Mouse (Mus musculus): Measurements from ENCODE around the gene Ift52. TPM values are rescaled to one million over a fixed set of nuclear protein-coding genes. Genes with fewer than 3 reads are reported as not detected.

Gene Ift52
- total RNA-seq (2021) (10 to 100 TPM; 44.5 to 55.8 TPM), polyA plus RNA-seq (2012; rRNA removed) (19.4 and 25.9 TPM in 2 replicates)
- long read RNA-seq, transcript Ift52-201 (13 exons, 2,248 nt) = major isoform, 39 of 52 reads
- long read RNA-seq, partial matches to known transcripts = 3 of 52 reads
- long read RNA-seq, other reads (novel, unspliced or antisense) = 10 of 52 reads

GRCm38 (mm10) chr2:163016916-163017743, at the start of gene Ift52:
Gene Ift52, plus strand, starts transcription at chr2:163017354.
- DNase-seq = peak; percentile 93

- peak; percentile 52 for DNase-seq
Measured at GRCm38 (mm10) chr2:162968357-162968756, 48.8 kb upstream of the Ift52 start.

GRCm38 (mm10) chr2:162969101-162969500, 48.1 kb upstream of the Ift52 start:
- DNase-seq = peak; percentile 41

DNA sequence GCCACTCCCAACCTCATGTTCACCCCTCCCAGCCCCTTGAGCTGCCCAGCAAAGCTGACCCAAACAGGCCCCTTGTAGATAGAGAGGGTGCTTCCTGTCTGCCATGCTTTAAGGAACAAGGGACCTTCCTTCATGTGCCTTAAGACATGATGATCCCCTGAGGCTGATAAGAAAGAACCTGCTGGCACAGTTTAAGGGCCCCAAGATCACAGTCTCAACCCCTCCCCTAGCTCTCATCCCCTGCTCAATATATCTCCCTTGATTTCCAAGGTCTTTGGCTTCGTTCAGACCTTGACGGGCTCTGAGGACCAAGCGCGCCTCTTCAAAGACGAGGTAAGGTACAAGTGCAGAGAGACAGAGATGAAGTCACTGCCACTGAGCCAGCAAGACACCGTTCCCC, 46.3 kb upstream of the Ift52 start:
- DNase-seq = peak; percentile 43

DNA sequence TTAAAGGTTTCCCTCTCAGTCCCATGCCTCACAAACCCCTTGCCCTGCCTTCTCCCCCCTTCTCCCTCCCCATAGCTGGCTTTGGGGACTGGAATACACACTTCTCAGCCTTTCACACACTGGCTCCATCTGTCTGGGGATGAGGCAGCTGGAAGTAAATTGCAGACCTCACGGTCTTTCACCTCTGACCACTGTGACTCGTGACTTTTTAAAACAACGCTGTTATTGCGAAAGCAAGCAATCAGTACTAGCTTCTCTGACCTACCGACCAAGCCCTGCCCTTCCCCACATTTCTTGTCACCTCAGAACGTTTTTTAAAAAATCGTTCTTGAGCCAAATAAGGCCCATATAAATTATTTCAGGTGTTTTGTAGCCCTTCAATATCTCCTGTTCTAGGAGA, 44.4 kb upstream of the Ift52 start:
- DNase-seq = no peak

DNA sequence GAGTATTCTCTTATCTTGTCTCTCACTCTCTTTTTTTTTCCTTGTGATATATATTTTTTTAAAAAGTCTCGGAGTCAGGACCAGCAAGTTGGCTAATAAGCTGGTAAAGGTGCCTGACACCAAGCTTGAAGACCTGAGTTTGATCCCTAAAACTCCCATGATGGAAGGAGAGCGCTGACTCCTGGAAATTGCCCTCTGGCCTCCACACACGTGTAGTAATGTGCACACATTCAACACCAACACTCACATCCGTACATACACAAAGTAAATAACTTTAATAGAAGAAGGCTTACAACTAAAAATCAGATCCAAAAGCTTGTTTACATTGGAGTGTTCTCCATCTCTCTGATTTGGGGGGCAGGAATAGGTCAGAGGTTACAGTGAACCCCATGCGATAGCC, 43.9 kb upstream of the Ift52 start:
- no peak for DNase-seq

- peak; percentile 65 for DNase-seq
Measured at GRCm38 (mm10) chr2:162973637-162974036, 43.5 kb upstream of the Ift52 start.

GRCm38 (mm10) chr2:162975157-162975775, 41.9 kb upstream of the Ift52 start:
- peak; percentile 51 for DNase-seq

GRCm38 (mm10) chr2:162976001-162976400, 41.2 kb upstream of the Ift52 start:
- peak; percentile 77 for DNase-seq

- DNase-seq = no peak
Measured at GRCm38 (mm10) chr2:162984381-162984780, 32.8 kb upstream of the Ift52 start.

- DNase-seq = peak; percentile 66
Measured at GRCm38 (mm10) chr2:162985923-162986322, 31.2 kb upstream of the Ift52 start.

DNA sequence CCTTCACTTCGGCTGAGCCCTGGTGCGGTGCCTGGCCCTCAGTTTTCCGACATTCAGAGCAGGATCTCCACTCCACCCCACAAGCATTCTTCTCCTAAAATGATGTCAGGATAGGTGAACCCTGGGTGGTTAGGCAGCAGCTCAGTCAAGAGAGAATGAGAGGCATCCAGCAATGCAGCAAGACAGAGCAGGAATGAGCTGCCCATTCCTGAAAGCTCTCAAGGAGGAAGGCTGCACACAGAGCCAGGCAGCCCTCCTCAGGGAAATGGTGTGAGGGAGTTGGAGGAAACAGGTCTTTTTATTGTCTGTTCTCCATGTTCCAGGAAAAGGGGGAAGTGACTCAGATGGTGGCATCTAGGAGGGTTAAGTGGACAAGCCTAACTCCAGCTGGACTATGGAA, 30.4 kb upstream of the Ift52 start:
- DNase-seq = no peak

- DNase-seq = peak; percentile 64
Measured at GRCm38 (mm10) chr2:162987218-162987617, 29.9 kb upstream of the Ift52 start, which contains the start of gene Sgk2. Gene Sgk2, plus strand, starts transcription at chr2:162987330.

GRCm38 (mm10) chr2:162988235-162988634, 28.9 kb upstream of the Ift52 start:
- no peak for DNase-seq

DNA sequence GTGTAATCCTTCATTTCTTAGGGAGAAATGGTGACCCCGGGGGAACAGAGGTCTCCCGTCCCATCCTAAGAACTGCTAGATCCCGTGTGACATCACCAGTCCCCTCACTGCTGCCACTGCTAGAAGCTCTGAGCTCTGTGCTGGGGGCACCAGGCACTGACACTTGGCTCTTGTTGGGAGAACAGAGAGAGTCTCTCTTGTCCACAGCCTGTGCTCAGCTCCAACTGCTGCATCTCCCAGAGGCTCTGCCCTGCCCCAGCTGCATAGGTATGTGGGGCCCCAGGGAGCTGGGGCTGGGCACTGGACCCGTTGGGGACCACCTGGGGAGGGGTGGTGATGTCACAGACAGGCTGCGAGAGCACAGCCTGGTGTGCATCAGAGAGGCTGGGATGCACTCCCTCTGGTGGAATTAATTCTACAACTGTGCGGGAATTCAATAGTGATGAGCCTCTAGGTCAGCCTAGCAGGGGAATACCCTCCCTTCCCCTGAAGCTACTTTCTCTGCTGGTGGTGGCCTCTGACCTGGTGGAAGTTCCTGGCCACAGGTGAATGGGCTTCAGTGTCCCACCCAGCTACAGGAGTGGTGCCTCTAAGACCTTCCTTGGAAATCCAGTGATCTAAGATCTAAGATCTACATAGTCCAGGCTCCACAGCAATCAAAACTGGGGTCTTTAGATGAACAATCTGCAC, 25.6 kb upstream of the Ift52 start:
- no peak for DNase-seq

DNA sequence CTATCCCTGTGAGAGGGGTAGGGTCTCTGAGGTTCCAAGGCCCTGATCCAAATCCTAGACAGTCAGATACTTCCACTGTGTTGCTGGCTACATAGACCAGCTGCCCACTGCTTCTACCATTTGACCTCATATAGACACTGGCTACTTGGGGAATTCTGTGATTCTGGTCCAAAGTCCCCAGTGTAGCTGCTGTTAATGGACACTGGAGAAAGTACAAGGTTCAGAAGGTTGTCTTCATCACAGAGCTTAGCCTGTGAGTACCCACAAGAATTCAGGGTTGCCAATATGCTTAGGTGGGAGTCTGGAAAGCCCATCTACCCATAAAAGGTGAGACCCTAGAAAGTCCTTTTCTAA, 25.1 kb upstream of the Ift52 start:
- DNase-seq = no peak

- DNase-seq = no peak
Measured at GRCm38 (mm10) chr2:162993881-162994616, 23.1 kb upstream of the Ift52 start.

GRCm38 (mm10) chr2:162998528-162999230, 18.5 kb upstream of the Ift52 start:
- peak; percentile 79 for DNase-seq

GRCm38 (mm10) chr2:162999744-163000143, 17.4 kb upstream of the Ift52 start:
- peak; percentile 56 for DNase-seq

GRCm38 (mm10) chr2:163001071-163001470, 16.1 kb upstream of the Ift52 start:
- DNase-seq = peak; percentile 76

GRCm38 (mm10) chr2:163007299-163007698, 9.9 kb upstream of the Ift52 start:
- DNase-seq = no peak
